Mouse (Mus musculus) right cerebral cortex, postnatal 25 days (tissue): ENCODE measurements at regions not wholly inside any gene's neighbourhood (a gene's known extent, or its start where the extent isn't known, plus 50 kb on each side); places are given as distances from the start of the nearest gene placed in this dataset.
A peak's percentile ranks its signal among the peaks of the same experiment; 100 is the strongest.

Experiments used
- DNase-seq: peaks from one replicate; pipeline ENCODE4 v3.0.0; 2022

- DNase-seq = peak; percentile 4
Observed at GRCm38 (mm10) chr7:54458386-54458785, 376.9 kb upstream of the Luzp2 start.

- no peak for DNase-seq
Observed at GRCm38 (mm10) chr7:54491254-54491653, 344.0 kb upstream of the Luzp2 start.

- DNase-seq = no peak
Observed at GRCm38 (mm10) chr7:54505235-54505634, 330.1 kb upstream of the Luzp2 start.

GRCm38 (mm10) chr7:54507006-54507405 is 328.3 kb upstream of the Luzp2 start:
- DNase-seq = no peak

- DNase-seq = no peak
Observed at GRCm38 (mm10) chr7:54535693-54536092, 299.6 kb upstream of the Luzp2 start.

GRCm38 (mm10) chr7:54557436-54557835 is 277.9 kb upstream of the Luzp2 start:
- DNase-seq = no peak

- no peak for DNase-seq
Observed at GRCm38 (mm10) chr7:54565569-54566179, 269.6 kb upstream of the Luzp2 start.

- no peak for DNase-seq
Observed at GRCm38 (mm10) chr7:54599776-54600175, 235.5 kb upstream of the Luzp2 start.

- no peak for DNase-seq
Observed at GRCm38 (mm10) chr7:54622436-54622835, 212.9 kb upstream of the Luzp2 start.

GRCm38 (mm10) chr7:54633930-54634329 is 201.4 kb upstream of the Luzp2 start:
- peak; percentile 9 for DNase-seq

GRCm38 (mm10) chr7:54634348-54635035 is 200.8 kb upstream of the Luzp2 start:
- peak; percentile 5 for DNase-seq

GRCm38 (mm10) chr7:54645314-54645713 is 190.0 kb upstream of the Luzp2 start:
- no peak for DNase-seq

- DNase-seq = no peak
Observed at GRCm38 (mm10) chr7:54649025-54649424, 186.3 kb upstream of the Luzp2 start.
